Mouse (Mus musculus) spleen, postnatal 10 days (tissue): Measurements from ENCODE around the gene St14.
"Not testable (repeated sequence)": the region's sequence is repeated elsewhere in the genome, so short reads cannot be mapped to it uniquely, and the experiment has no call there.

Experiments used
- DNase-seq, 2 experiments: peaks; one replicate each; pipeline ENCODE4 v3.0.0; 2021 to 2022; ENCODE audit warnings: low spot score in 2 of 2

St14 gene

GRCm38 (mm10) chr9:31131205-31131968, at the start of gene St14:
TSS of gene St14 (minus strand) at chr9:31131853.
- peak; percentile 17 to 54 for DNase-seq

- no peak for DNase-seq
Measured at GRCm38 (mm10) chr9:31177692-31178091, 46.0 kb upstream of the St14 start.

- peak; percentile 20 to 62 for DNase-seq
Measured at GRCm38 (mm10) chr9:31176379-31177130, 44.9 kb upstream of the St14 start.

- no peak for DNase-seq
Measured at GRCm38 (mm10) chr9:31175978-31176377, 44.3 kb upstream of the St14 start.

GRCm38 (mm10) chr9:31175346-31175745, 43.7 kb upstream of the St14 start:
- DNase-seq, result no peak

GRCm38 (mm10) chr9:31168356-31169093, 36.9 kb upstream of the St14 start:
- DNase-seq, result no peak

- DNase-seq, result no peak
Measured at GRCm38 (mm10) chr9:31167305-31167704, 35.7 kb upstream of the St14 start.

GRCm38 (mm10) chr9:31165505-31165904, 33.9 kb upstream of the St14 start:
- not testable (repeated sequence) for DNase-seq

- DNase-seq, result no peak
Measured at GRCm38 (mm10) chr9:31163327-31163726, 31.7 kb upstream of the St14 start.

GRCm38 (mm10) chr9:31162911-31163310, 31.3 kb upstream of the St14 start:
- DNase-seq, result no peak

- peak in 1 of 2 experiments; percentile 45 for DNase-seq
Measured at GRCm38 (mm10) chr9:31159910-31160309, 28.3 kb upstream of the St14 start.

- DNase-seq, result no peak
Measured at GRCm38 (mm10) chr9:31156594-31156993, 24.9 kb upstream of the St14 start.

- DNase-seq, result no peak
Measured at GRCm38 (mm10) chr9:31151050-31151449, 19.4 kb upstream of the St14 start.

- DNase-seq, result no peak
Measured at GRCm38 (mm10) chr9:31148135-31148534, 16.5 kb upstream of the St14 start.

GRCm38 (mm10) chr9:31145272-31145925, 13.7 kb upstream of the St14 start:
- peak in 1 of 2 experiments; percentile 27 for DNase-seq

GRCm38 (mm10) chr9:31142924-31143323, 11.3 kb upstream of the St14 start:
- DNase-seq, result no peak

- DNase-seq, result no peak
Measured at GRCm38 (mm10) chr9:31133131-31133530, 1.5 kb upstream of the St14 start.

GRCm38 (mm10) chr9:31130357-31131204, 1.1 kb downstream of the St14 start:
- DNase-seq, result peak in 1 of 2 experiments; percentile 30

- DNase-seq, result peak in 1 of 2 experiments; percentile 38
Measured at GRCm38 (mm10) chr9:31129956-31130355, 1.7 kb downstream of the St14 start.

GRCm38 (mm10) chr9:31127876-31128465, 3.7 kb downstream of the St14 start:
- DNase-seq, result no peak
